Mouse (Mus musculus) bone marrow macrophage, adult 2 months (primary cell): ENCODE results near the gene Bhlhe23. TPM values are rescaled to one million over a fixed set of nuclear protein-coding genes. Genes with fewer than 3 reads are reported as not detected.

ENCODE experiments used
- H3K27ac ChIP-seq: 2 replicates; pipeline ENCODE4 v1.5.1; 2012; ENCODE audit warnings: low read depth, low read length; ENCODE audit not compliant: insufficient read depth
- H3K4me1 ChIP-seq: 2 replicates; pipeline ENCODE4 v1.6.1; 2012; ENCODE audit warnings: low read length; ENCODE audit not compliant: control insufficient read depth, insufficient read depth
- H3K4me3 ChIP-seq: 2 replicates; pipeline ENCODE4 v1.5.1; 2012; ENCODE audit warnings: mild to moderate bottlenecking, low read length, moderate library complexity; ENCODE audit not compliant: insufficient read depth
- CTCF ChIP-seq: IDR thresholded peaks from 2 replicates; pipeline ENCODE4 v1.5.1; 2012; ENCODE audit warnings: low read depth, mild to moderate bottlenecking, low read length, moderate library complexity
- POLR2A ChIP-seq: IDR thresholded peaks from 2 replicates; pipeline ENCODE4 v1.6.1; 2012; ENCODE audit warnings: mild to moderate bottlenecking, low read depth, low read length, borderline replicate concordance
- polyA plus RNA-seq: library from polyadenylated mRNA; stranded (reverse); fragments of >200 nt; gene quantifications from 2 replicates; pipeline ENCODE4 v1.2.4, GENCODE M21; 2012; ENCODE audit not compliant: missing spikeins, insufficient read depth, insufficient read length

The Bhlhe23 gene
- polyA plus RNA-seq, result not detected in 2 replicates

GRCm38 (mm10) chr2:180776793-180777192, at the start of gene Bhlhe23:
Gene Bhlhe23 (minus strand): TSS chr2:180776900.
- H3K27ac ChIP-seq, result no peak within 1 kb of the TSS
- no peak within 1 kb of the TSS for H3K4me3 ChIP-seq
- TF ChIP-seq CTCF, result no peak
- TF ChIP-seq POLR2A, result no peak
- H3K4me1 ChIP-seq, result no peaks in the 10 kb centered on the region

- Histone ChIP-seq H3K4me3 (no peak overlapping the region), H3K27ac (no peak overlapping the region), H3K4me1 (no peaks in the 10 kb centered on the region)
- no peak for TF ChIP-seq CTCF
Observed at GRCm38 (mm10) chr2:180825147-180825941, 48.6 kb upstream of the Bhlhe23 start.

GRCm38 (mm10) chr2:180824724-180825123, 48.0 kb upstream of the Bhlhe23 start:
- no peak overlapping the region for H3K27ac ChIP-seq
- H3K4me3 ChIP-seq, result no peak overlapping the region
- no peak for TF ChIP-seq CTCF
- no peak for TF ChIP-seq POLR2A
- H3K4me1 ChIP-seq, result no peaks in the 10 kb centered on the region

DNA sequence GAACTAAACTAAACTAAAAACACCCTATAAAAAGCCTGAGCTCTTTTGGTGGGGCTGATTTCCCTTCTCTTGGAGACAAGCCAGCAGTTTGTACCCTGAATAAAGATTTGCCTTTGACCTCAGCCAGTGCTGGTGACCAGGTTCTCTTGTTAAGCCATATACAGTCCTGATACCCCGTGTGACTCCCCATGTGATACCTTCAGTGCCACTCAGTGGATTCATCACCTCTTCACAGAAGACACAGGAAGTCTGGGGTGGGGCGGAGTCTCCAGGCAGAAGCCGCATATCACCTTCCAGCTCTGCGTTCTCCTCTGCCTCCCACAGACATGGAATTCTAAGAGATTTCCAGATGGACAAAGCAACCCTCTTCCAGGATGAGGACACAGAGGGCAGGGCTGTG, 47.4 kb upstream of the Bhlhe23 start:
- Histone ChIP-seq H3K4me3 (no peak overlapping the region), H3K27ac (no peak overlapping the region), H3K4me1 (no peaks in the 10 kb centered on the region)
- TF ChIP-seq CTCF (no peak), POLR2A (no peak)

DNA sequence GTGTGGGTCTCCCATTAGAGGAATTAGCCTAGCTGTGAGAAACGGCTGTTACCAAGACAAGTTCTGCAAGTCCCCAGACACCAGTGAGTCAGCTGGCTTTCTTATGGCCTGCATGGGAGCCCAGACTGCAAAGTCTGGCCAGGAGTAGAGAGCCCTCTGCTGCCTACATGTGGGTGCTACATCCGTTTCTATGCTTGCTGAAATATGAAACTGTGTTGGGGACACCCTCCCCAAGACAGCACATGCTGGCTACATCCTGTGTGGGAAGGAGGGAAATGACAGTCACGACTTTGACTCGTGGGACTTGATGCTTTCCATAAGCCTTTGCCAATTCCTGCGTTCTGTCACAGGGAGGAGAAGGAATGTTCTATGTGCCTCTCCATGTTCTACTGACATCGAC, 45.8 kb upstream of the Bhlhe23 start:
- no peaks in the 10 kb centered on the region for H3K4me1 ChIP-seq
- no peak overlapping the region for H3K27ac ChIP-seq
- H3K4me3 ChIP-seq, result no peak overlapping the region
- TF ChIP-seq CTCF, result no peak
- TF ChIP-seq POLR2A, result no peak

DNA sequence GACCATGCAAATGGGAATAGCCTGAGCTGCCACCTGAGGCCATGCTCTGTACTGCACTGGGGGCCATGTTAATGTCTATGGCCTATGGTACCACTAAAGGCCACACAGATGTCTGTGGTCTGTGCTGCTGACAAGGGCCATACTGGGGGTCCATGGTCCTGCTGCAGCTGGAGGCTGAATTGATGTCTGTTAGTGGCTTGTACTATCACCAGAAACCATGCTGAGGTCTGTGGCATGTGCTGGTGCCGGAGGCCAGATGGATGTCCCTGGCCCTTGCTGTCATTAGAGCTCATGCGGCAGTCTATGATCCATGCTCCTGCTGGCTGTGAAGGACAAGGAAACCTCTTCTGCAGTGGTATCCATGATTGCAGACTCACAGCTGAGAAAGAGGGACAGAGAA, 42.8 kb upstream of the Bhlhe23 start:
- H3K27ac ChIP-seq, result no peak overlapping the region
- no peak overlapping the region for H3K4me3 ChIP-seq
- H3K4me1 ChIP-seq, result no peaks in the 10 kb centered on the region
- TF ChIP-seq POLR2A (no peak), CTCF (no peak)

DNA sequence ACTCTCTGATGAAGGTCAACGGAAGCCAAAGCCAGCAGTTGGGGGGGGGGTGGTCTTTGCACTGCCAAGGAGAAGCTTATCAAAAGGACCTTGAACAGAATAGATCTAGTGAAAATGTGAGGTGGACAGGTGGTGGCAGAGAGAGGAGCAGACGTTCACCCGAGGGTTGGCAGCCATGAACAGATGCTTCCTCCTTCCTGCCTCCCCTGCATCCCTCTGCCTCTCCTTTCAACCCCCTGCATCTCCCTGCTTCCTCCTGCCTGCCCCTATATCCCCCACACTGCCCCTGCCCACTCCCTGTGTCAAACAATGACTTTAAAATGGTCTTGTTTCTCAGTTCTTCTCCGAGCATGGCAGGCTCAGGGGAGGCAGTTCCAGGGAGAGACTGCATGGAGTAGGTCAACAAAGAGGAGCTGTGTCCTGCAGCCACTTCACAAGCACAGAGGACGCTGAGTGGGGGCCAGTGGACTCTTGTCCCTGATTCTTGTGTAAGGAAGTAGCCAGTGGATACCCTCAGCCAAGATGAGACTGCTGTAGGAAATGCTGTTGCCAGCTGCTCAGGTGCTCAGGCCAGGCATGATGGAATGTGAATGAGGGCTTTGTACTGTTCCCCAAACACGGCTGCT, 39.9 kb upstream of the Bhlhe23 start:
- Histone ChIP-seq H3K4me3 (no peak overlapping the region), H3K27ac (no peak overlapping the region), H3K4me1 (no peaks in the 10 kb centered on the region)
- TF ChIP-seq CTCF (no peak), POLR2A (no peak)

DNA sequence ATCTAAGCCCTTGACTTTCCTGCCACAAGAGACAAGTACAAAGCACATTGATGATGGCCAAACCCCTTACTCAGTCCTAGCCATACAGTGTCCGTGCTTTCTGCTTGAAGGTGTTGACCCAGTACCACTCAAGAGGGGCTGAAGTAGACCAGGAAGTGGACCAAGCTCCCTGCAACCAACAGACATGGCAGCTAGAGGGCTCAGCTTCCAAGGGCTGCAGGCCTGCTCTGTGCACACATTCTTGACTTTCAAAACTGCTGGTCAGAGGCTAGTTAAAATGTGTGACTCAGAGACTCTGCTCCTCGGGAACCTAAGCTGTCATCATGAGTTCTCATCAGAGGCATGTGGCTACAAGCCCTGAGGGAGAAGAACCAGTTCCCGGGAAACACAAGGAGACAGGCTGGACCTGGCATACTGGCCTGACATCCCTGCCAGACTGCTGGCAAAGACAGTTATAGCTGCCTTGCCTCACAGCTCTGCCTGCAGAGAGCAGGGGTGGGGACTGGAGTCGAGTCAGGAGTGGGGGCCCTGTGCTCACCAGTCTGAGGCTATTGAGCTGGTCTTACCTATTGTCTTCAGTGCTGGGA, 37.4 kb upstream of the Bhlhe23 start:
- Histone ChIP-seq H3K27ac (no peak overlapping the region), H3K4me1 (no peaks in the 10 kb centered on the region), H3K4me3 (no peak overlapping the region)
- no peak for TF ChIP-seq POLR2A
- TF ChIP-seq CTCF, result no peak

DNA sequence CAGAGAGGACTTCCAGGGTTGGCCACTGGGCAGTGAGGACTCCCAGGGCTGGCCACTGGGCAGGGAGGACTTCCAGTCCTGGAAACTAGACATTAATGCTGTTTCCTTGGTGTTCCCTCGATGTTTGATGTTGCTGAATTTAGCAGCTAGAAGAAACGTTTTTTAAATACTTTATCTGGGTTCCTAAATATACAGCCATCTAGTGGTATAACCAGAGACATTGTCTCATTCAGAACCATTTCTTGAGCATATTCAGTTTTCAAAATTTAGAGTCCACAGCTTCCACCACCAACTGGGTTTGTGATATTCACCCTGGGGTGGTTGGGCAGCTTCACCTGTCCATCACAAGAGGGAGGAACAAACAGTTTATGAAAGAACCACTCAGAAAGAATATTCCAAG, 34.3 kb upstream of the Bhlhe23 start:
- no peaks in the 10 kb centered on the region for H3K4me1 ChIP-seq
- no peak overlapping the region for H3K4me3 ChIP-seq
- no peak for TF ChIP-seq CTCF
- TF ChIP-seq POLR2A, result no peak
- H3K27ac ChIP-seq, result no peak overlapping the region

GRCm38 (mm10) chr2:180809510-180809909, 32.8 kb upstream of the Bhlhe23 start:
- H3K4me3 ChIP-seq, result no peak overlapping the region
- TF ChIP-seq CTCF, result no peak
- no peak for TF ChIP-seq POLR2A
- H3K4me1 ChIP-seq, result no peaks in the 10 kb centered on the region
- no peak overlapping the region for H3K27ac ChIP-seq

DNA sequence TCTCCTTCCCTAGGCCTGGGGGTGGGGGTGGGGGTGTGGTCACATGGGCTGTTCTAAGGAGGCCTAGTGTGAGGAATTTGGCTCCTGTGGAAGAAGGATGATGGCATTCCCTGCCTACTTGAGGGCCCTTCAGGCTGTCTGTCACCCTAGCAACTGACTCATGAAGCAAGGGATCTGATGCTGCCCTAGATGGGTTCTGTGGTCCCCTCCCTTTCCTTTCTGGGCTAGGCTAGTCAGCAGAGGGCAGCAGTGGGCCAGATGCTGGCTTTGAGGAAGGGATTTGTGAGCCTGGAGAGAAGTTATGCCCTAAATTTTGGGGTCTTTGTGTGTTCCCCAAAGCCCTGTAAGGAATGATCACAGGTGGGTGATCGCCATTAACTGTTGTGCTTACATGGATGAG, 29.3 kb upstream of the Bhlhe23 start:
- Histone ChIP-seq H3K27ac (no peak overlapping the region), H3K4me3 (no peak overlapping the region), H3K4me1 (no peaks in the 10 kb centered on the region)
- peak; percentile 33; the same call in 1 of the 2 replicates for TF ChIP-seq CTCF
- TF ChIP-seq POLR2A, result no peak
